In genomic region chr8:111875758-111876157, GRCm38 (mm10) we compare ENCODE assay signal across 8 mouse cellular contexts. TPM values are rescaled to one million over a fixed set of nuclear protein-coding genes. Genes with fewer than 3 reads are reported as not detected.
A peak's percentile ranks its signal among the peaks of the same experiment; 100 is the strongest.
DNase-seq lines count a peak whose midpoint lies in the region; ATAC-seq and TF ChIP-seq lines count a peak whose summit lies in the region.

No protein-coding gene starts in this region.

- TF ChIP-seq EP300 in liver, embryonic 14.5 days (IDR thresholded peaks at IDR 0.05; ENCODE audit: low read depth): no peak

- no peak for ATAC-seq in hindbrain, embryonic 11.5 days (ENCODE audit: low FRiP score)
- no peak for ATAC-seq in liver, embryonic 14.5 days (ENCODE audit: insufficient read depth)

- 34% methylated on average over 9 of the region's 9 CpGs for WGBS in hindbrain, embryonic 11.5 days
- 28% methylated on average over 9 of the region's 9 CpGs for whole genome bisulfite sequencing in liver, embryonic 14.5 days (ENCODE audit: insufficient replicate concordance)

- H3K9me3 ChIP-seq in hindbrain, embryonic 11.5 days (ENCODE audit: control insufficient read depth, low read length): no peaks in the 10 kb centered on the region
- no peaks in the 10 kb centered on the region for H3K9me3 ChIP-seq in liver, embryonic 14.5 days (ENCODE audit: control insufficient read depth, low read length)

- H3K27me3 ChIP-seq in hindbrain, embryonic 11.5 days (ENCODE audit: control insufficient read depth, insufficient read depth, low read length): no peaks in the 10 kb centered on the region
- no peaks in the 10 kb centered on the region for H3K27me3 ChIP-seq in liver, embryonic 14.5 days (ENCODE audit: control insufficient read depth, insufficient read depth, low read length)
- H3K27me3 ChIP-seq in splenic B cell, adult 2 months (ENCODE audit: control insufficient read depth, insufficient read depth, low read length, poor library complexity, severe bottlenecking): no peaks in the 10 kb centered on the region; the same call in 1 of the 2 replicates

- H3K4me2 ChIP-seq in hindbrain, embryonic 11.5 days (replicated peaks; ENCODE audit: low read depth, low read length): peak overlapping the region; percentile 88
- peak overlapping the region; percentile 99 for H3K4me2 ChIP-seq in liver, embryonic 14.5 days (ENCODE audit: low read depth)

- no peak overlapping the region for H3K27ac ChIP-seq in hindbrain, embryonic 11.5 days (ENCODE audit: low read depth, low read length)
- H3K27ac ChIP-seq in liver, embryonic 14.5 days: peak overlapping the region; percentile 54; the same call in 1 of the 2 replicates

- no peaks in the 10 kb centered on the region for H3K4me1 ChIP-seq in hindbrain, embryonic 11.5 days (replicated peaks; ENCODE audit: control insufficient read depth, insufficient read depth, low read length)
- peaks cover 7% of the 10 kb centered on the region in 2 experiments; a peak in 3 of 4 replicates for H3K4me1 ChIP-seq in liver, embryonic 14.5 days (replicated peaks; ENCODE audit: control insufficient read depth in 2 of 2, insufficient read depth in 2 of 2, low read length in 1 of 2)

- peak overlapping the region; percentile 82 for H3K4me3 ChIP-seq in hindbrain, embryonic 11.5 days (ENCODE audit: low read depth, low read length)
- H3K4me3 ChIP-seq in liver, embryonic 14.5 days (ENCODE audit: insufficient read depth in 1 of 2, low read depth in 2 of 2, low read length in 2 of 2): peak overlapping the region; percentile 71 to 72

- no peak for TF ChIP-seq CTCF in liver, embryonic 14.5 days (IDR thresholded peaks at IDR 0.05; ENCODE audit: low read depth)

- H3K9ac ChIP-seq in hindbrain, embryonic 11.5 days (ENCODE audit: low read depth, low read length): peak overlapping the region; percentile 66
- peak overlapping the region; percentile 86 for H3K9ac ChIP-seq in liver, embryonic 14.5 days (replicated peaks)

- peak; percentile 35 for DNase-seq in kidney, adult 11 months
- no peak for DNase-seq in kidney, postnatal 10 days
- DNase-seq in cerebellum, postnatal 14 days: peak; percentile 23 to 32
- no peak for DNase-seq in hindbrain, embryonic 11.5 days (ENCODE audit: low spot score)
- no peak for DNase-seq in liver, embryonic 14.5 days (ENCODE audit: low read depth in 3 of 3, low spot score in 3 of 3)
- DNase-seq in splenic B cell, adult 2 months (ENCODE audit: low read depth, low spot score): peak; percentile 49
- DNase-seq in urinary bladder, postnatal 25 days (ENCODE audit: low spot score): no peak
- no peak for DNase-seq in frontal cortex, postnatal 36 days (ENCODE audit: low spot score in 2 of 2)

- no peaks in the 10 kb centered on the region for H3K36me3 ChIP-seq in hindbrain, embryonic 11.5 days (ENCODE audit: control insufficient read depth, insufficient read depth, low read length)
- no peaks in the 10 kb centered on the region for H3K36me3 ChIP-seq in liver, embryonic 14.5 days (replicated peaks; ENCODE audit: control insufficient read depth, insufficient read depth, low read depth)
- no peaks in the 10 kb centered on the region for H3K36me3 ChIP-seq in splenic B cell, adult 2 months (ENCODE audit: control insufficient read depth, insufficient read depth, low read length, poor library complexity, severe bottlenecking)

RNA-seq across cellular contexts. Expression of gene Tmem170, which starts 0.8 kb away (rescaled TPM):
- polyA plus RNA-seq in hindbrain, embryonic 11.5 days (2014; fragmentation: Nextera tagmentation; extraction: Ambion mirVana): 7.5 and 11.0 TPM in 2 replicates
- 1.9 and 2.3 TPM in 2 replicates for polyA plus RNA-seq in liver, embryonic 14.5 days (2012; rRNA removed)
- polyA plus RNA-seq in liver, embryonic 14.5 days (2014; fragmentation: Nextera tagmentation; extraction: Ambion mirVana): 1.8 and 2.1 TPM in 2 replicates

RNA-seq across cellular contexts. Expression of gene Cfdp1, which starts 21.7 kb away (rescaled TPM):
- 214 and 223 TPM in 2 replicates for polyA plus RNA-seq in hindbrain, embryonic 11.5 days (2014; fragmentation: Nextera tagmentation; extraction: Ambion mirVana)
- polyA plus RNA-seq in liver, embryonic 14.5 days (2012; rRNA removed): 13.2 and 46.8 TPM in 2 replicates
- 82.8 and 93.3 TPM in 2 replicates for polyA plus RNA-seq in liver, embryonic 14.5 days (2014; fragmentation: Nextera tagmentation; extraction: Ambion mirVana)

RNA-seq across cellular contexts. Expression of gene Chst5, which starts 34.5 kb away (rescaled TPM):
- polyA plus RNA-seq in hindbrain, embryonic 11.5 days (2014; fragmentation: Nextera tagmentation; extraction: Ambion mirVana): 2.9 and 3.2 TPM in 2 replicates
- 0.02 and 0.03 TPM in 2 replicates for polyA plus RNA-seq in liver, embryonic 14.5 days (2012; rRNA removed)
- polyA plus RNA-seq in liver, embryonic 14.5 days (2014; fragmentation: Nextera tagmentation; extraction: Ambion mirVana): not detected in 2 replicates

RNA-seq across cellular contexts. Expression of gene Tmem231, which starts 57.9 kb away (rescaled TPM):
- 13.8 and 16.1 TPM in 2 replicates for polyA plus RNA-seq in hindbrain, embryonic 11.5 days (2014; fragmentation: Nextera tagmentation; extraction: Ambion mirVana)
- polyA plus RNA-seq in liver, embryonic 14.5 days (2012; rRNA removed): 1.4 and 1.7 TPM in 2 replicates
- 2.0 and 2.4 TPM in 2 replicates for polyA plus RNA-seq in liver, embryonic 14.5 days (2014; fragmentation: Nextera tagmentation; extraction: Ambion mirVana)

Comparison
In these comparisons a context has a peak if more than half of its experiments do, and no peak if none do; other contexts are left out.
1. DNase-seq: peak in kidney, adult 11 months (single experiment), cerebellum, postnatal 14 days (2 of 2) and splenic B cell, adult 2 months (single experiment); none in kidney, postnatal 10 days (single experiment), hindbrain, embryonic 11.5 days (single experiment), liver, embryonic 14.5 days (0 of 3), urinary bladder, postnatal 25 days (single experiment) and frontal cortex, postnatal 36 days (0 of 2).